Mouse (Mus musculus) MEL (cell line): ENCODE measurements around the gene Gm17324. TPM values are rescaled to one million over a fixed set of nuclear protein-coding genes. Genes with fewer than 3 reads are reported as not detected.
A peak's percentile ranks its signal among the peaks of the same experiment; 100 is the strongest.
"Not testable (repeated sequence)": the region's sequence is repeated elsewhere in the genome, so short reads cannot be mapped to it uniquely, and the experiment has no call there.

Experiments
- DNase-seq: peaks from one replicate; pipeline ENCODE4 v3.0.0; 2011; ENCODE audit warnings: low read depth, low spot score
- H3K27ac ChIP-seq: 2 replicates; pipeline ENCODE4 v1.5.1; 2012; ENCODE audit warnings: low read depth, mild to moderate bottlenecking, control low read depth, low read length, moderate library complexity; ENCODE audit not compliant: control insufficient read depth
- H3K27me3 ChIP-seq, 2 experiments: fragments of 150-350 bp in 1 of 2; sonication (generic) in 1 of 2; 2 replicates each; pipeline ENCODE4 v1.6.1; 2012; ENCODE audit warnings: low read length in 2 of 2, mild to moderate bottlenecking in 2 of 2, improper control_type of control experiment in 1 of 2, moderate library complexity in 1 of 2; ENCODE audit not compliant: insufficient read depth in 2 of 2, control insufficient read depth in 1 of 2
- H3K36me3 ChIP-seq, 2 experiments: 2 replicates each; pipeline ENCODE4 v1.6.1; 2012 to 2014; ENCODE audit warnings: low read length in 2 of 2, improper control_type of control experiment in 1 of 2, inconsistent platforms in 1 of 2, mild to moderate bottlenecking in 1 of 2; ENCODE audit not compliant: insufficient read depth in 2 of 2, control insufficient read depth in 1 of 2
- H3K4me1 ChIP-seq, 2 experiments: fragments of 150-350 bp in 1 of 2; sonication (generic) in 1 of 2; 2 replicates each; pipeline ENCODE4 v1.6.1; 2012; ENCODE audit warnings: low read length in 2 of 2, improper control_type of control experiment in 1 of 2, mild to moderate bottlenecking in 1 of 2; ENCODE audit not compliant: insufficient read depth in 2 of 2, control insufficient read depth in 1 of 2
- H3K4me3 ChIP-seq, 2 experiments: fragments of 150-350 bp in 1 of 2; sonication (generic) in 1 of 2; 2 replicates each; pipeline ENCODE4 v1.5.1; 2012; ENCODE audit warnings: low read depth in 2 of 2, low read length in 2 of 2, mild to moderate bottlenecking in 2 of 2, moderate library complexity in 2 of 2, control low read depth in 1 of 2, improper control_type of control experiment in 1 of 2; ENCODE audit not compliant: control insufficient read depth in 1 of 2, insufficient read depth in 1 of 2
- H3K79me2 ChIP-seq: 2 replicates; pipeline ENCODE4 v1.6.1; 2012; ENCODE audit warnings: mild to moderate bottlenecking, low read length, moderate library complexity; ENCODE audit not compliant: control insufficient read depth, poor library complexity, insufficient read depth
- H3K9ac ChIP-seq: 2 replicates; pipeline ENCODE4 v1.6.1; 2012; ENCODE audit warnings: low read depth, mild to moderate bottlenecking, control low read depth, low read length, moderate library complexity; ENCODE audit not compliant: control insufficient read depth, poor library complexity, severe bottlenecking
- H3K9me3 ChIP-seq: fragments of 150-350 bp; sonication (generic); replicated peaks from 2 replicates; pipeline ENCODE4 v1.6.1; 2012; ENCODE audit warnings: mild to moderate bottlenecking, low read length, improper control_type of control experiment, moderate library complexity; ENCODE audit not compliant: insufficient read depth
- BHLHE40 ChIP-seq: IDR thresholded peaks from 2 replicates; pipeline ENCODE4 v1.6.1; 2012; ENCODE audit warnings: low read depth, mild to moderate bottlenecking, inconsistent platforms, low read length, improper control_type of control experiment, borderline replicate concordance
- CTCF ChIP-seq, 3 experiments: IDR thresholded peaks in 2 of 3; conservative IDR thresholded peaks in 1 of 3; 2 replicates each; pipeline ENCODE4 v1.5.1; 2011 to 2012; ENCODE audit warnings: low read length in 3 of 3, low read depth in 2 of 3, mild to moderate bottlenecking in 2 of 3, improper control_type of control experiment in 1 of 3, inconsistent platforms in 1 of 3, mixed read lengths in 1 of 3, moderate library complexity in 1 of 3; ENCODE audit not compliant: control insufficient read depth in 1 of 3, insufficient read depth in 1 of 3, poor library complexity in 1 of 3, severe bottlenecking in 1 of 3
- E2F4 ChIP-seq: IDR thresholded peaks from 2 replicates; pipeline ENCODE4 v1.6.1; 2011; ENCODE audit warnings: low read depth, low read length, improper control_type of control experiment, borderline replicate concordance
- ELF1 ChIP-seq: IDR thresholded peaks from 2 replicates; pipeline ENCODE4 v1.6.1; 2014; ENCODE audit warnings: low read depth, mild to moderate bottlenecking, inconsistent platforms, low read length, improper control_type of control experiment, moderate library complexity
- JUND ChIP-seq: IDR thresholded peaks from 2 replicates; pipeline ENCODE4 v1.6.1; 2011; ENCODE audit warnings: low read depth, mild to moderate bottlenecking, improper control_type of control experiment, low read length
- MAFK ChIP-seq: IDR thresholded peaks from 2 replicates; pipeline ENCODE4 v1.6.1; 2011; ENCODE audit warnings: low read depth, mild to moderate bottlenecking, low read length, improper control_type of control experiment, borderline replicate concordance
- MAZ ChIP-seq: IDR thresholded peaks from 2 replicates; pipeline ENCODE4 v1.6.1; 2012; ENCODE audit warnings: low read depth, mild to moderate bottlenecking, inconsistent platforms, low read length, improper control_type of control experiment
- MXI1 ChIP-seq: IDR thresholded peaks from 2 replicates; pipeline ENCODE4 v1.6.1; 2011; ENCODE audit warnings: mild to moderate bottlenecking, low read depth, low read length, improper control_type of control experiment
- NRF1 ChIP-seq: IDR thresholded peaks from 2 replicates; pipeline ENCODE4 v1.6.1; 2014; ENCODE audit warnings: low read depth, mild to moderate bottlenecking, inconsistent platforms, low read length, improper control_type of control experiment, moderate library complexity; ENCODE audit not compliant: poor library complexity, insufficient read depth, severe bottlenecking
- POLR2AphosphoS2 ChIP-seq: IDR thresholded peaks from 2 replicates; pipeline ENCODE4 v1.6.1; 2011; ENCODE audit warnings: low read length, improper control_type of control experiment
- RAD21 ChIP-seq: IDR thresholded peaks from 2 replicates; pipeline ENCODE4 v1.6.1; 2011; ENCODE audit warnings: mild to moderate bottlenecking, low read depth, low read length, improper control_type of control experiment
- SIN3A ChIP-seq: IDR thresholded peaks from 2 replicates; pipeline ENCODE4 v1.6.1; 2012; ENCODE audit warnings: low read length, improper control_type of control experiment, inconsistent platforms
- SMC3 ChIP-seq: IDR thresholded peaks from 2 replicates; pipeline ENCODE4 v1.6.1; 2011; ENCODE audit warnings: low read depth, low read length, improper control_type of control experiment
- TAL1 ChIP-seq: IDR thresholded peaks from 2 replicates; pipeline ENCODE4 v1.6.1; 2012; ENCODE audit warnings: mild to moderate bottlenecking, inconsistent platforms, low read length, moderate library complexity, mixed read lengths
- TBP ChIP-seq: IDR thresholded peaks from 2 replicates; pipeline ENCODE4 v1.8.0; 2011; ENCODE audit warnings: low read depth, low read length, improper control_type of control experiment
- TCF12 ChIP-seq: IDR thresholded peaks from 2 replicates; pipeline ENCODE4 v1.6.1; 2014; ENCODE audit warnings: low read depth, mild to moderate bottlenecking, inconsistent platforms, low read length, improper control_type of control experiment, moderate library complexity
- UBTF ChIP-seq: IDR thresholded peaks from 2 replicates; pipeline ENCODE4 v1.6.1; 2012; ENCODE audit warnings: low read depth, mild to moderate bottlenecking, inconsistent platforms, low read length, improper control_type of control experiment, moderate library complexity, borderline replicate concordance; ENCODE audit not compliant: insufficient read depth
- ZC3H11A ChIP-seq: IDR thresholded peaks from 2 replicates; pipeline ENCODE4 v1.6.1; 2012; ENCODE audit warnings: low read depth, mild to moderate bottlenecking, inconsistent platforms, low read length, improper control_type of control experiment
- ZKSCAN1 ChIP-seq: IDR thresholded peaks from 2 replicates; pipeline ENCODE4 v1.6.1; 2012; ENCODE audit warnings: low read depth, mild to moderate bottlenecking, inconsistent platforms, low read length, improper control_type of control experiment, moderate library complexity
- ZNF384 ChIP-seq: IDR thresholded peaks from 2 replicates; pipeline ENCODE4 v1.6.1; 2012; ENCODE audit warnings: low read depth, mild to moderate bottlenecking, inconsistent platforms, low read length, improper control_type of control experiment
- polyA plus RNA-seq, 2 experiments: library from polyadenylated mRNA; stranded (reverse) in 1 of 2; unstranded in 1 of 2; fragments of >175 nt in 1 of 2; fragments of >200 nt in 1 of 2; gene quantifications; 2 replicates each; pipeline versions ENCODE4 v1.2.1 to v1.2.4; 2012; ENCODE audit warnings: low replicate concordance in 2 of 2, low read depth in 1 of 2; ENCODE audit not compliant: insufficient read length in 2 of 2, insufficient read depth in 1 of 2, missing spikeins in 1 of 2
- total RNA-seq: library from RNA; depleted of rRNA; stranded (reverse); fragments of 300-350 nt; gene quantifications from 2 replicates; pipeline ENCODE4 v1.2.3, GENCODE M21; 2012

Gm17324 gene
- total and polyA plus RNA-seq, 3 experiments, result 0.36 to 1.8 TPM; not detected in 1

DNA sequence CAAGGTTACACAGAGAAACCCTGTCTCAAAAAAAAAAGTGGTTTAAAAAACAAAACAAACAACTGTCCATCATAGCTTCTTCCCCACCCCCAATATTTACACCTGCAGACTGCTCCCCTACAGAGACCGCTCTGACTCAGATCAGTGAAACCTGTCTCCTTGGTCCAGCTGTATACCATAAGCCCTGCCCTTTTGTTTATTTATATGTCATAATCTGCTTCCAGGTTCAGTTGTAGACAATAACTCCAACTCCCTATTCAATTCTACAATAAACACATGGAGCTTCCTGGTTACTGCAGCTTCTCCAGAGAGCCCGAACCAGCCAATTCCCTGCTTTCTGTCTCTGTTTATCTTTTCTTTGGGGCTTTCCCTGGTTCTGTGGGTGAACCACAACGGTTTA is 42.6 kb upstream of the Gm17324 start:
- Histone ChIP-seq H3K4me3 (no peak overlapping the region), H3K27me3 (peaks cover 11 to 12% of the 10 kb centered on the region in 2 experiments), H3K79me2 (no peaks in the 10 kb centered on the region), H3K36me3 (no peaks in the 10 kb centered on the region), H3K27ac (no peak overlapping the region), H3K4me1 (no peaks in the 10 kb centered on the region; a peak in 1 of 4 replicates), H3K9me3 (no peaks in the 10 kb centered on the region), H3K9ac (no peak overlapping the region)
- TF ChIP-seq POLR2AphosphoS2, result no peak
- DNase-seq, result no peak

DNA sequence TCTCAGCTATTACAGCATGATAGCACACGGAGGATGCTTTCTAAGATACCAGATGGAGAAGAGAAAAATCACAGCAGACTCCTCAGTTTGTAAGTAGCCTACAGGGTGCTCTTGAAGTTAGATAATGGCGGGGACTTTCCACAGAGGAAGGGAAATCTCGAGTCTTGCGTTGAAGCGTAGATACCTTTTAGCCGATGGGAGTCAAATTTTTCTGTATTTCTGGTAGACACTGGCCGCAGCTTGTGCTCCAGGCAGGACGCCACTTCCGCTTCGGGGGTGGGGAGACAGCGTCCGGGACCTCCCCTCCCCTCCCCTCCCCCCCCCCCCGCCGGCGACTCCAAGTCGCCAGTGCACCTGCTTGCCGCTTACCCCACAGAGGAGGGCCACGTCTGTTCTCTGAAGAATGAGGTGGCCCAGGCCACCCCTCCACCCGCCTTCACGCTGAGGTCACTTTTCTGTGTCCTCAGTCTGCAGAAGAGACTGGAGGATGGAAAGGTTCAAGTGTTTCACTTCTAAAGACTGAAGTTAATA is 40.4 kb upstream of the Gm17324 start, which contains the start of gene Eef1a1:
TSS of gene Eef1a1 (minus strand) at position 262 of the 531 bp plus-strand sequence.
- Histone ChIP-seq H3K27me3 (peaks cover 8 to 13% of the 10 kb centered on the region in 2 experiments), H3K4me1 (no peaks in the 10 kb centered on the region; a peak in 1 of 4 replicates), H3K9ac (no peak within 1 kb of the TSS), H3K36me3 (no peaks in the 10 kb centered on the region), H3K9me3 (no peaks in the 10 kb centered on the region), H3K79me2 (no peaks in the 10 kb centered on the region), H3K27ac (no peak within 1 kb of the TSS), H3K4me3 (peak within 1 kb of the TSS; percentile 15 to 29; a peak in 3 of 4 replicates)
- no peak for DNase-seq
- TF ChIP-seq SMC3 (no peak), TAL1 (no peak), ZC3H11A (no peak), E2F4 (no peak), RAD21 (no peak), UBTF (no peak), MAZ (no peak), ZKSCAN1 (no peak), TCF12 (no peak), SIN3A (no peak), MXI1 (no peak), BHLHE40 (no peak), JUND (no peak), CTCF (IDR thresholded peaks at IDR 0.05 in 2 of 3, conservative IDR thresholded peaks at IDR 0.05 in 1 of 3; ENCODE audit: control insufficient read depth in 1 of 3, insufficient read depth in 1 of 3, low read depth in 2 of 3, low read length in 3 of 3, poor library complexity in 1 of 3, severe bottlenecking in 1 of 3) (no peak), ELF1 (no peak), MAFK (no peak), NRF1 (no peak), ZNF384 (no peak), TBP (no peak)

DNA sequence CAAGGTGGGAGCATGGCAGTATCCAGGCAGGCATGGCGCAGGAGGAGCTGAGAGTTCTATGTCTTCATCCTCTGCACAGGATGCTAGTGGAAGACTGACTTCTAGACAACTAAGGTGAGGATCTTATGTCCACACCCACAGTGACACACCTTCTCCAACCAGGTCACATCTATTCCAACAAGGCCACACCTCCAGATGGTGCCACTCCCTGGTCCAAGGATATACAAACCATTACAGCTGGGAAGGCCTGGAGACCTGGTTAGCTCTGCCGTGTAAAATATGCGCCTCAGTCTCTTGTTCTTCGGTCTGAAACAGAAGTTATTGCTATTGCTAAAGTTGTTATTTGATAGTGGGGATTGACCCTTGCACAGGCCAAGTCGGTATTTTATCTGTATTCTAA is 39.4 kb upstream of the Gm17324 start:
- peaks cover 8 to 13% of the 10 kb centered on the region in 2 experiments for H3K27me3 ChIP-seq
- H3K27ac ChIP-seq, H3K9ac ChIP-seq, H3K9me3 ChIP-seq, H3K4me3 ChIP-seq, H3K36me3 ChIP-seq, H3K4me1 ChIP-seq, DNase-seq, H3K79me2 ChIP-seq: not testable (repeated sequence)
